Mouse (Mus musculus): ENCODE data around the gene Rbp1. TPM values are rescaled to one million over a fixed set of nuclear protein-coding genes. Genes with fewer than 3 reads are reported as not detected.

Gene Rbp1
- total RNA-seq, 2 experiments from 2014 or later: 0.99 to 3.6 TPM

DNA sequence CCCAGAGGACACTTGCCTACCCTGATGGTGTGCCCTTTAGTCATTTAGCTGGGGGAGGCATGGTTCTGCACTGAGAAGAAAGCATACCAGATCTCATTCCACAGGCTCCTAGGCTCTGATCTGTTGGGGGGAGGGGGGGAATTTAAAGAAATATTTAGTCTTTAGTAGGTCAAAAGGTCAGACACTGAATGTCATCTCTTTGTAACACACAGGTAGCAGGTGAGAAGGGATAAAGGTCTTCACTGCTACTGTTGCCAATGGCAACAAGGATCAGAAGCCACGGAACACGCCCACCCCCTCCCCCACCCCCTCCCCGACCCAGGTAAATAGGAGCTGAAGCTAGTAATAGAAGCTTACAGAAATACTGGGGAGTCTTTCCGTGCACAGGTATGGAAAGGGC is 930 bp downstream of the Rbp1 start:
- no peak for ATAC-seq (replicated peaks; ENCODE audit: low FRiP score, low TSS enrichment, poor library complexity, severe bottlenecking)

- ATAC-seq (replicated peaks; ENCODE audit: low FRiP score, low TSS enrichment, poor library complexity, severe bottlenecking): no peak
Observed at GRCm38 (mm10) chr9:98424291-98424690, 1.5 kb downstream of the Rbp1 start.

DNA sequence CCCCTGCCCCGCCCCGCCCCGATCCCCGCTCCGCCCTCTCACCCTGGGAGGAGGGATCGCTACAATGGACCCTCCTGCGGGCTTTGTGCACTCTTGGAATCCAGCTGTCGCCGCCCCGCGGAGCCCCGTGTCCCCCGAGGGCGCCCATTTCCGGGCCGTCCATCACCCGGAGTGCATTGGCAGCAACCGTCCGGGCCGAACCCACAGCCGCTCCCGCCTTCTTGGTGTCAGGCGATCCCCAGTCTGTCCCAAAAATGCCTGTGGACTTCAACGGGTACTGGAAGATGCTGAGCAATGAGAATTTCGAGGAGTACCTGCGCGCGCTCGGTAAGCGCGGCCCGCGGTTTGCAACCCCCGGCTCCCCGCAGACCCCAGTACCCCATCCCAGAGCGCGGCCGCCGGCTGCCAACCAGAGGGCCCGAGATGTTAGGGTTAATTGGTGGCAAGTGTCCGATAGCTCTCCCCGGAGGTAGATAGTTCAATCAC is 2.0 kb downstream of the Rbp1 start:
- peak; percentile 38 for ATAC-seq (replicated peaks; ENCODE audit: low FRiP score, low TSS enrichment, poor library complexity, severe bottlenecking)

GRCm38 (mm10) chr9:98425351-98425880 is 2.7 kb downstream of the Rbp1 start:
- ATAC-seq (replicated peaks; ENCODE audit: low FRiP score, low TSS enrichment, poor library complexity, severe bottlenecking): no peak

DNA sequence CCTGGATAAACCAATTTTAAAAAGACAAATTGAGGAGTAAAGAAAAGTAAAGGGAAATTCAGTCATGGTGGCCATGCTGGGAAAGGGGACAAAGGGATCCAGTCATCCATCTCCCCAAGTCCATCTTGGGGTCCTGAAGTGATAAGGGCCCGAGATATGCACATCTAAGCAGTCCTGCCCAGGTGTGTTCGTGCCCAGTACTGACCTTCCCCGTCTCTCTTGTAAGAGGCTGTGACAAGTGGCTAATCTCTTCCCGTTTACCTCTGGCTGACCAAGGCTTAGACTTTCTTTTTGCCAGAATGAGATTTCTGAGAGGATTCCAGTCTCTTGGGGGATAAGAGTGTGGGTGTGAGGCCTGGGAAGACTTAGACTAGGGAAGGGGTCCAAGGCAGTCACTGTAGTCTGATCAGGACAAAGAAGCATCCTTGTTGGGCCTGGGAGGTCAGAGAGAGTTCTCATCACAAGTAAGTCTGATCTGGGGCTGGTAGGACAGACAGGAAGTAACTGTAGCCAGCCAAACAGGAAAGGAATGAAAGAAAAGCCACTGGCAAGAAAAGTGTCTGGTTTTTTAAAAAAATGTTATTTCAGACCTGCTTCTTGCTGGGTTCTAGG is 5.3 kb downstream of the Rbp1 start:
- ATAC-seq (replicated peaks; ENCODE audit: low FRiP score, low TSS enrichment, poor library complexity, severe bottlenecking): no peak

DNA sequence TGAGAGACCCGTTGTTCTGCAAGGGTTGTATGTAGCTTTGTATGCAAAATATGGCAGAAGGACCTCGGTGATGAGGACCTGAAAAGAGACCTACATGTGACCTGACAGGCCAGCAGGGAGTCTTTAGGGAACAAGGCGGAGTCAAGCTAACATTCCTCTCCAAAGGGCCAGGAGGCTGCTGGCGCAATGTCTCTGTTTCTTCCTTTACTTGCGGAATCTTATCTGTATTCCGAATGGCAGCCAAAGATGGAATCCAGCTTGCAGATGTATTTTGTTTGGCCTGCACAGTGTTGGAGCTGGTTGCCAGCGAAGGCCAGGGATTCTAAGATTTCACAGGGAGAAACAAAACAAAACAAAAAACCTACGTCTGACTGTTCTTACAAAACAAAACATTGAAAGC is 6.0 kb downstream of the Rbp1 start:
- no peak for ATAC-seq (replicated peaks; ENCODE audit: low FRiP score, low TSS enrichment, poor library complexity, severe bottlenecking)

DNA sequence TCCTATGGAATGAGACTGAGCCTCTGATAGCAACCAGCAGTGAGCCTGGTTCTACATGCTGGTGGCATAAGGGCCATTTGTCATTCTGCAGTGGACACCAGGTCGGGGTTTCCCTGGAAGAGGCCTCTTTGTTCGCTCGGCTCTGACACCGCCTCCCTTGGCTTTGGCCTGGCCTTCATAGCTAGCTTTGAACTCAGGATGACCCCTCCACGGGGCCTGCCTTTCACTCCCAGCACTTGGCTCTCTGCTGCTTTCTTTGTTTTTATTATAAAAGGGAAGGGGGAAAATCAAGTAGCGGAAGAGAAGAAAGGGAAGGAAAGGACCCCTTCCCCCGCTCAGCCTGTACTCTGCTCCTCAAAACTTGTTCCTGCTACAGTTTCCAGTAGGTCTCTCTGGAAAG is 7.0 kb downstream of the Rbp1 start:
- no peak for ATAC-seq (replicated peaks; ENCODE audit: low FRiP score, low TSS enrichment, poor library complexity, severe bottlenecking)

GRCm38 (mm10) chr9:98430528-98430927 is 7.8 kb downstream of the Rbp1 start:
- no peak for ATAC-seq (replicated peaks; ENCODE audit: low FRiP score, low TSS enrichment, poor library complexity, severe bottlenecking)

GRCm38 (mm10) chr9:98433021-98433420 is 10.3 kb downstream of the Rbp1 start:
- ATAC-seq (replicated peaks; ENCODE audit: low FRiP score, low TSS enrichment, poor library complexity, severe bottlenecking): no peak

GRCm38 (mm10) chr9:98433956-98434588 is 11.3 kb downstream of the Rbp1 start:
- ATAC-seq (replicated peaks; ENCODE audit: low FRiP score, low TSS enrichment, poor library complexity, severe bottlenecking): no peak

GRCm38 (mm10) chr9:98437819-98438218 is 15.1 kb downstream of the Rbp1 start:
- ATAC-seq (replicated peaks; ENCODE audit: low FRiP score, low TSS enrichment, poor library complexity, severe bottlenecking): no peak

DNA sequence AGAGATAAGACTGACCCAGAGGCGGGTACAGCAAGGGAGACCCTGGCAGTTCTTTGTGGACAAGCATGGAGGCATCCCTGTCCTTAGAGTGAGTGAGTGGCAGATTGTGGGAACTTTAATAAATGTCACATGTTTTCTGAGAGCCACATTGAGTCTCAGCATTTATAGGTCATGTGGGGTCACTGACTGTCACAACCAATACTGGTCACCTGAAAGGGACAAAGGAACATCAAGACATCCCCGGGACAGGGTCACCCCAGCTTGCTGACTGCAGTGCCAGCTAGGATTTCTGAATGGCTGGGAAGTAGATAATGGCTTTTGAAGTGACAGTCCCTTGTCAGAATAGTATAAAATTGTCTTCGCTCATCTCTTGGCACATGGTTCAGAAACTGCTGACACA is 16.3 kb downstream of the Rbp1 start:
- ATAC-seq (replicated peaks; ENCODE audit: low FRiP score, low TSS enrichment, poor library complexity, severe bottlenecking): no peak

GRCm38 (mm10) chr9:98442638-98443037 is 19.9 kb downstream of the Rbp1 start:
- peak; percentile 62 for ATAC-seq (replicated peaks; ENCODE audit: low FRiP score, low TSS enrichment, poor library complexity, severe bottlenecking)

DNA sequence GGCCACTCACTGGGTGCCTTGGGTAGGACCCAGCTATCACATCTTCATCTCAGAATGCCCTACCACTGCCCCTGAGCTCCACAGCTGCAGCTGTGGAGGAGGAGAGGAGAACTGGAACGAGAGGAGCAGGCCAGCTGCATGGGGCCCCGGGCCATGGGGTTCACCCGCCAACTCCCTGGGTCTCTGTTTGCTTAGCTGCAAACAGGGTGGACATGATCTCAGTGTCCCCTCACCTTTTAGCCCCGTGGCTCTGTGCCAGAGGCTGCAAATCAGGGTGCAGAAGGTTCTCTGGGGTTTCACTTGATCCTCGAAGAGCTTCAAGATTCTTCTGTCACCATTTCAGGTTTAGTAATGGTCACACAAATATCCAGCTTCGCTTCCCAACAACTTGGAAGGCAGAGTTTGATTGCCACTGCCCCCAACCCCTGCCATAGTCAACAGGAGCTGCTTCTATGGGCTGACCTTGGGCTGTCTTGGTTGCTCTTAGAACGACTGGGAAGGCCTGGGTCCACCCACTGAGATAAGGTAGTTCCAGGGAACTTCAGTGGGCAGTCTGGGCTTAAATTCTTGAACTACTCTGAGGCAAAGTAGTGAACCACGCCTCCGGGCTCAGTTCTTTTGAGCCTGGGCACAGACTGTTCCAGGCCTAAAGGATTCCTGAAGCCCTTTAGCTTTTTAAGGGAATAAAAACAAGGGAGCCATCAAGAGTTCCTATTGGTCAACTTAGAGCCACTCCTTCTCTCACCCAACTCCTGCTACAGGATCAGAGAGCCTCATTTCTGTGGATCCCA is 22.8 kb downstream of the Rbp1 start:
- ATAC-seq (replicated peaks; ENCODE audit: low FRiP score, low TSS enrichment, poor library complexity, severe bottlenecking): no peak

- ATAC-seq (replicated peaks; ENCODE audit: low FRiP score, low TSS enrichment, poor library complexity, severe bottlenecking): no peak
Observed at GRCm38 (mm10) chr9:98450976-98451375, 28.2 kb downstream of the Rbp1 start.

DNA sequence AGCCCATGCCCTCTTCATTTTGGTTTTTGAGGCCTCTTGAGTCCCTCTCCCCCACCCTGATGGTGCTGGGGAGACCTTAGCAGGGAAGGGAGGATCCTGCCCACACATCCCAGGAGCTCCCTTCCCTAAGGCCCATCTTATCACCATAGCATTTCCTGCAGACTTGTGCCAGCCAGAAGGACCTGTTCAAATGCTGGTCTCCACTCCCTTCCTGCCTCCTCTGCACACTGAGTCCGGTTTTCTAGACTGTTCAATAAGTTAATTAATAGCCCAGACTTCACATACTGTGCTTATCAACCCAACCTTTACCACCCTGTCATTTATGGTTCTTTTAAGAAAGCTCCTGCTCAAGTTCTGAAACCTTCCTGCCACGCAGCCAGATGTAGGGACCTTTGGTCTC is 43.9 kb downstream of the Rbp1 start:
- no peak for ATAC-seq (replicated peaks; ENCODE audit: low FRiP score, low TSS enrichment, poor library complexity, severe bottlenecking)

- ATAC-seq (replicated peaks; ENCODE audit: low FRiP score, low TSS enrichment, poor library complexity, severe bottlenecking): no peak
Observed at GRCm38 (mm10) chr9:98480172-98480749, 57.5 kb downstream of the Rbp1 start.

- no peak for ATAC-seq (replicated peaks; ENCODE audit: low FRiP score, low TSS enrichment, poor library complexity, severe bottlenecking)
Observed at GRCm38 (mm10) chr9:98482256-98482655, 59.5 kb downstream of the Rbp1 start.

- ATAC-seq (replicated peaks; ENCODE audit: low FRiP score, low TSS enrichment, poor library complexity, severe bottlenecking): no peak
Observed at GRCm38 (mm10) chr9:98485020-98485419, 62.3 kb downstream of the Rbp1 start.

DNA sequence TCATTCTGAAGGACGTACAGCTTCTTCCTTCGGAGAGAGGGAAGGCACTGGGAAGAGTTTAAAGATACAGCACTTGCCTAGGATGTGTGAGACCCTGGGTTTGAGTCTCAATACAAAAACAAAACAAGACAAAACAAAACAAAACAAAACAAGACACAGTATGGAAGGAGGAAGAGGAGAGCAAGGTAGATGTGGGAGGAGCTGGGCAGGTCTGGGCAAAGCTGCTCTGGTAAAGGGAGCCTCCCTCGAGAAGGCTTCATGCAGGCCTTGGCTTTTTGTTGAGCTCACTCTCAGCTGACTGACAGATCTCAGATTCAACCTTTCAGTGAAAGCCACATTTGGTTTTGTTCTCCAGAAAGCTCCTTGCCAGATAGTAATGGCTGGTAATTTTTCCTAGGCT is 63.1 kb downstream of the Rbp1 start, which contains the start of gene Rbp2:
Gene Rbp2, plus strand, starts transcription at position 301 of the 400 bp plus-strand sequence.
- ATAC-seq (replicated peaks; ENCODE audit: low FRiP score, low TSS enrichment, poor library complexity, severe bottlenecking): no peak
